Mouse (Mus musculus): ENCODE measurements at regions not wholly inside any gene's neighbourhood (a gene's known extent, or its start where the extent isn't known, plus 50 kb on each side); places are given as distances from the start of the nearest gene placed in this dataset.
"Not testable (repeated sequence)": the region's sequence is repeated elsewhere in the genome, so short reads cannot be mapped to it uniquely, and the experiment has no call there.

DNA sequence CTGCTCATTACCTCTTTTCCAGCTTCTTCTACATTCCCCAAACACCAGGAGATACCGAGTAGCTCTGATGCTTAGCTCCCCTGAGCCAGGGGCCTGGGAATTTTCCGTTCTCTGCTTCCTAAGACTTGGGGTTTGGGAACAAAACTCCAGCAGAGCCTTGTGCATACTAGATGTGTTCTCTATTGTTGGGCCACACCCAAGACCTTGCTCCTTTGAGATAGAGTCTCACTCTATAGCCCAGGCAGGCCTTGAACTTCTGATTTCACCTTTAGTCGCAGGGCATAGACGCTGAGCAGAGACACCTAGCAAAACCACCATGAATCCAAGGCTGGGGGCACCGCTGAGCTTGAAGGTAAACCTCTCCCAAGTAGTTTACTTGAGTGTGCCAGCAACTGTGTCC is 126.5 kb upstream of the A430005L14Rik start:
- DNase-seq, result no peak

DNA sequence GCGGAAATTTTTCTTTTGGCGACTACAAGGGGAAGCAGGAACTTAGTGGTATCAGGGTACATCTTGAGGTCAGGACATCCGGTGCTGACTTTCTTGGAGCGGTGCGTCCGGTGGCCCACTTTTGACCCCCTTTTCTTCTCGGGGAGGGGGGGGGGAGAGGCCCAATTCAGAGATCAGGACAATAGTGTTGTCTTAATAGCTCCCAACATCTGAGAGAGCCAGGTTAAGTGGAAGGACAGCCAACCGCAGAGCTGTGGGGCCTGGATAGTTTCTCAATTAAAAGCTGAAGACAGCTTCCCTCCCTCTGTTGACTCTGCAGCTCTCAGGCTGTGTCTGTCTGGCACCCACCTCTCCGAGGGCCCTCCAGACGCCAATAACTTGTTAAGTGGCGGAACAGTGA is 125.8 kb upstream of the A430005L14Rik start:
- not testable (repeated sequence) for DNase-seq

DNA sequence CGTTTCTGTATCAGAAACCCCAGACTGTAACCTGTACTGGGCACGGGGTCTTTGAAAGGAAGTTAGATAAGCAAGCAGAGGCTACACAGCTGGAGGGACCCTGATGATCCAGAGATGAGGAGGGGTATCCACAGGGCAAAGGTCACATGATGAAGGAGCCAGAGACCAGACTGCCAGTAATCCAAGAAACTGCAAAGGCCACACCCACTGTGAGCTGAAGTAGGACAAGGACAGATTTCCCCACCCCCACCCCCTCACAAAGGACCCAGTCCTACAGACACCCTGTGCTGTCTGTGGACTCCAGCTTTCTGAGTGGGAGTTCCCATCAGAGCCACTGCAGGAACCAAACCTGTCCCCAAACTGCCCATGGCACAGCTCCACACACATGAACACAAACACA is 124.9 kb upstream of the A430005L14Rik start:
- DNase-seq, result no peak

DNA sequence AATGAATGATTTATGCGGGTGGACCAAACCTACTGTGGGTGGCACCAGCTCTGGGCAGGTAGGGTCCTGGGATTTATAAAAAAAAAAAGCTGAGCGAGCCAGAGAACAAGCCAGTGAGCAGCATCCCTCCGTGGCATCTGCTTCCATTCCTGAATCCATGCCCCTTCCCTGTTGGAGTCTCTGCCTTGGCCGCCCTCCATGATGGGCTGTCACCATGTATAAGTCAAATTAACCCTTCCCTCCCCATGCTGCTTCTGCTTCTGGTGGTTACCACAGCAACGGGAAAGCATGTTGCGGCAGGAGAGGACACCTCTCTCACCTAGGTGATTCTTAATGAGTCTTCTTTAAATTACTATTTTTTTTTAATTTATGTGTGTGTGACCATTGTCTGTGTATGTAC is 112.3 kb upstream of the A430005L14Rik start:
- DNase-seq, result no peak

DNA sequence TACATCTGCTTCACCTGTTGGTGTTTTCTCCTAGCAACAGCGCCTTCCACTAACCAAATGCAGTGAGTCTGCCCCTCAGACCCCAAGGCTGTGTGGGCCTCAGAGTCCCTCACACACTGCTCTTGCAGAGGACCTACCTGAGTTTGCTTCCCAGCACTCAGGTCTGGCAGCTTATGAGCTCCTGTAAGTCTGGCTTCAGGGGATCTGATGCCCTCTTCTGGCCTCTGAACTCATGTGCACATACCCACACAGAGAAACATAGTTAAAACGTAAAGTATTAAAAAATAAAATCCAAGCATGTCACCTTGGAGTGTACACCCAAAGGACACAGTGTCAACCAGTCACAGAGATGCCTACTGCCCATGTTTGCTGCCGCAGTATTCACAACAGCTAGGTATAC is 108.8 kb upstream of the A430005L14Rik start:
- DNase-seq, result no peak

DNA sequence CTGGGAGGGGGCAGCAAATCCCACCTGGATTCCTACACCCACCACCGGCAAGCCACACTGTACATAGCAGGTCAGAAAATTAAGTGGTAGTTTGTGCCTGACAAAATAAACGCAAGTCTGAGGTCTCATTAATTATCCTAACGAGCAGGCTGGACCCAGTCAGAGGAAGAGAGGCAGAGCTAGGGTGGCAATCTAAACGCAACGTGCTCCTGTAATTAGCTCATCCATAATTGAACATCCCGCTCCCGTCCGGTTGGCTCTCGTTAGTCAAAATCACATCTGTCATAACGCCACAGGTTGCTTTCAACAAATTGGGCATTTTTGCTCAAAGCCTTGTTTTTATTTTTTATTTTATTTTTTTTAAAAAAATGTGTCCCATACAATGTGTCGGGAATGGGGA is 106.9 kb upstream of the A430005L14Rik start:
- no peak for DNase-seq

DNA sequence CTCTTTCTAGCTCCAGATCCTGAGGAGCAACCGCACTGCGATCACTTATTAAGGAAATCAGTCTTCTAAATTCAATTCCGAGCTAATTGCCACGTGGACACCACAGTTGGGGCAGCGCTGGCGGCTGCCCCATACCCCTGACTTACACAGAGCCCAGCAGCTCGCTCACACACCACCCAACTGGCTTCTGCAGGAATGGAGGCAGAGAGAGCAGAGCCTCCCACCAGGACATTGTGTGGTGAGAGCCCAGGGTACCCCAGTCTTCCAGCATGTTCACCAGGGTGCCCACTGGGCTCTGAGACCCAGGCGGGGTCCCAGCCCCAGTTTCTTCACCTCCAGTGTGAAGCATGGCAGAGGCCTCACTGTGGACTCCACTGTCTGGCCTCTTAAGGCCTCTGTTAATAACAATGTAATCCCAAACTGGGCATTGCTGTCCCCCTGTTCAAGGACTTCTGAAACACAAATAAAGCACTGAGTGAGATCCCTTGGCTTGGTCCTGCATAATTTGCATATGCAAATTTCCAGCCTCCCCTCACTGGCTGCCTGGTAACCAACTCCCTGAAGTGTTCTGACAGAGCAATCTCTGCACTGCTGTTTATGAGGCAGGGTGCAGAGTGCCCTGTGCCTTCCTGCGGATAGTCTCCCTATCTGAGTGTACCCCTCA is 102.8 kb upstream of the A430005L14Rik start:
- DNase-seq, result no peak

DNA sequence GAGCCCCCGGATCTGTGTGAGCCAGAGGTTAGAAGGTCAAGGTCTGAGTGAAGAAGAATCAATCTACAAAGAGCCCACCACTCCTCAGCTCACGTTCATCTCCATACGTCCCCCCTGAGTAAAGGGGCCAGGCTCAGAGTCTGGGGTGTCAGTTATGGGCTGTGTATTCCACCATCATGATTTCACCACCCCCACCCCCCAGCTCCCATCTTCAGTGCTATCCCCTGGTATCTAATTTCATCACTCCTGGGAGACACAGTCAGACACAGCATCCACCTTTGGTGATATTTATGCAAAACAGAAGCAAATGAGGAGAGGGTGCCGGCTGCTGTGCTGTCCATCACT is 102.3 kb upstream of the A430005L14Rik start:
- DNase-seq, result no peak

DNA sequence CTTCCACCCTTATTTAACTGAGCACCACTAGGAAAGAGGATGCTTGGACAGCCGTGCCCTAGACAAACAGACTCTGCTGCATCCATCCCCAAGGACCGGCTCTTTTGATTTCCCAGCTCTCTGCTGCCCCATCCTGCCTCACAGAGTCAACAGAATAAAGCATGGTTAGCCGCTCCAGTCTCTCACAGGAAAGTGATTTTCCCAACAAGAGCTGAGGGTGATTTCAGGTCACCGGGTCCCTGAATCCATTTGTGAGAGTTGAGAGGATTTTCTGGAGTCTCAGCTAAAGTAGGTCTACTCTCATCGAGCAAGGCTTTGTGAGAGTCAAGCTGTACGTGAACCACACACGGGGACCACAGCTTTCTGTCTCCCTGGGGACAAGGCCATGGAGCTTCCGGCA is 95.6 kb upstream of the A430005L14Rik start:
- no peak for DNase-seq

DNA sequence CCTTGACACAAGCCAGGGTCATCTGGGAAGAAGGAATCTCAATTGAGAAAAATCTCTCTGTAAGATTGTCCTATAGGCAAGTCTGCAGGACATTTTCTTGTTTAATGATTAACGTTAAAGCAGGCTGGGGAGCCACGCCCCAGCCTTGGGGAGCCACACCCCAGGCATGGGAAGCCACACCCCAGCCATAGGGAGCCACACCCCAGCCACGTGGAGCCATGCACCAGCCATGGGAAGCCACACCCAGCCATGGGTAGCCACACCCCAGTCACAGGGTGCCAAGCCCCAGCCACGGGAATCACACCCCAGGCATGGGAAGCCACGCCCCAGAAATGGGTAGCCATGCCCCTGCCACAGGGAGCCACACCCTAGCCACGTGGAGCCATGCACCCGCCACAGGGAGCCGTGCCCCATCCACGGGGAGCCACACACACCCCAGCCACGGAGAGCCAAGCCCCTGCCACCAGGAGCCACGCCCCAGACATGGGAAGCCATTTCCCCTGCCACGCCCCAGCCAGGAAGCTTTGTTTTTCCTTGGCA is 94.8 kb upstream of the A430005L14Rik start:
- no peak for DNase-seq

DNA sequence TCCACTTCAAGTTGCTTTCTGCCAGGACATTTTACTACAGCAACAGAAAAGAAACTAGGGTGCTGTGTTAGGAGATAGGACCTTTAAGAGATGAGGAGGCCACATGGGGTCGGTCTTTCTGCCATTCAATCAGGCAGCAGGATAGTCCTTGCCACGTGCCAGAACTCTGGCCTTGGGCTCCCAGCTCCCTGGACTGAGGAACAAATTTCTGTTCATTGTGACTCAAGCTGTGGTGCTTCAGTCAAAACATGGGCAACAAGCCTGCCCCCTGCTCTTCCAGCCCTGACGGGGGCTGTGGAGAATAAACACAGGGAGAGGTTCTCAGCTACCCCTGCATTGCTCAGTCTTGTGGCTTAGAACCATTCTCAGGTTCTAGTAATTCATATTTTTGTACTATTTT is 84.7 kb upstream of the A430005L14Rik start:
- DNase-seq, result no peak

DNA sequence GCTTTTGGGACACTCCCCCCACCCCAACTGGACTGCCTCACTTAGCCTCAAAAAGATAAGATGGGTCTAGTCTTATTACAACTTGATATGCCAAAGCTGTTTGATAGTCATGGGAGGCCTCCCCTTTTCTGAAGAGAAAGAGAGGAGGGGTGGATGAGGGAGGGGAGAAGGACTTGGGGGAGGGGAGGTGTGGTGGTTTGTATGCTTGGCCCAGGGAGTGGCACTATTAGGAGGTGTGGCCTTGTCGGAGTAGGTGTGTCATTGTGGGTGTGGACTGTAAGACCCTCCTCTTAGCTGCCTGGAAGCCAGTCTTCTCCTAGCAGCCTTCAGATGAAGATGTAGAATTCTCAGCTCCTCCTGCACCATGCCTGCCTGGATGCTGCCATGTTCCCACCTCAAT is 82.0 kb upstream of the A430005L14Rik start:
- DNase-seq, result not testable (repeated sequence)

DNA sequence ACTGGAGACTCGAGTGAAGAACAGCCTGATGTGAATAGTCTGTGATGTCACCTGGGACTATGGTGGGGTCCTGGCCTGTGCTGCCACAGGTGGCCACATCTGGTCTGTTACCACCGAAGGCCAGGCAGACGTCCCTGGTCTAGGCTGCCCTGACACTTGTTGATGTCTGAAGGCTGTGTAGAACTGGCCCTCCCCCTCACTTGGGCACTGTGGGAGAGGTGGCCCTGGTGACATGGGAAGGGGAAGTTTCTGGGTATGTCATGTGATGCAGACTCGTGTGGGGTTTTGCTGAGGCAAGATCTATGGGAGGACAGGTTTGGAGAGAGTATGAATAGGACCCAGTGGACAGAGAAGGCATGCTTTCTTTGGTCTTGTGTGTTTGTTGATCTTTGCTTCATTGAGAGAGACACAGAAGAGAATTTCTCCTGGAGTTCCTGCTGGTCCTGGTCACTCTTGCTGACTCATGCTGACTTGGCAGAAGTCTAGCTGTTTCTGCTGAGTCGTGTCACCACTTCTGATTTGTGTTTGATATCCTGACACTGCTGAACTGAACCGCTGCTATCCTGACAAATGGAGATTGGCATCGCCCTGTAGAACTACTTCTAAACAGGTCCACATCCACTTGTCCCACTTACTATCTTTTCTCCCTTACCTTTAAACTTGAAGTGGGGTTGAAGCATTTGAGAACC is 79.9 kb upstream of the A430005L14Rik start:
- DNase-seq, result no peak

DNA sequence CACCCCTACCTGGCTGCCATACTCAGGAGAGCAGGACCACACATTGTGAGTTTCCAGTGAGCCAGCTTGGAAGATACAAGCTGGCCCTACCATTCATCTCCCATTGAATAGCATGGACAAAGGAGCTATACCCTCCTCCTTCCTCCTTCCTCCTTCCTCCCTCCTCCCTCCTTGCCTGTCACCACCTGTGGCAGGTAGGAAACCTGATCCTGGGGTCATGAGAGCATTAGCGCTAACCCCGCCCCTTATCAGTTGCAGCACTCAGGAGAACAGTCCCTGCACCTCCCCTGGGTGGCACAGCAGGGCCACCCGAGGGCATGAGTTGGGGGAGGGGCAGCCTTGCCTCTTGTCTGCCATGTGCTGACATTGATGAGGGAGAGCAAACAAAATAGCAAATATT is 74.0 kb upstream of the A430005L14Rik start:
- no peak for DNase-seq

DNA sequence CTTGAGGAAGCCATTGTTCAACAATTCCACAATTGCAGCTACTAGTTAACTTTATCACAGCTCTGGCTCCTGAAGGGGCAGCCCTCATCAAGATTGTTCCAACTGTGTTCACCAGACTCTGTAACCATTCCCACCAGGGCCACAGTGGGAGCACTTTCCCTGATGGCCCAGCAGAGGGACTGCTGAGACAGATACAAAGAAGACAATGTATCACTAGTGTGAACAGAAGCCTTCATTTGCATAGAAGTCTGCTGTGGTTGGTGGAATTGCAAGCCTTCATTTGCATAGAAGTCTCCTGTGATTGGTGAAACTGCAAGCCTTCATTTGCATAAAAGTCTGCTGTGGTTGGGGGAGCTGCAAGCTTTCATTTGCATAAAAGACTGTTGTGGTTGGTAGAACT is 73.0 kb upstream of the A430005L14Rik start:
- no peak for DNase-seq

DNA sequence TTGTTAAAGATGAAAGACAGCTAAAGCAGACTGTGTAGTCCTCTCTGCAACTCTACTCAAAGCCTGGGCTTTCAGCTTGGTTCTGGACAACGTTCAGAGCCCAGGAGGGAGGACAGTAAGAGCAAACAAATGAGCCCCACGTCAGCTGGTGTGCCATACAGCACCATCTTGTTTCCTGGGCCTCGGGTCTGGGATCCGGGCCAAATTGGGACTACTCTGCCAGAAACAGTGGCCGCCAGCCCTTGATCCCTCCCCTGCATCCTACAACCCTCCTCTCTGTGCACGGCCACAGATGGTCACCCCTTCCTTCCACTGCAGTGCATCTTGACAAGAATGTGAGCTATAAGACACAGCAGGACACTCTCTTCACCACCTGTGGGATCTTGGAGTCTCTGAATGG is 71.2 kb upstream of the A430005L14Rik start:
- DNase-seq, result no peak

DNA sequence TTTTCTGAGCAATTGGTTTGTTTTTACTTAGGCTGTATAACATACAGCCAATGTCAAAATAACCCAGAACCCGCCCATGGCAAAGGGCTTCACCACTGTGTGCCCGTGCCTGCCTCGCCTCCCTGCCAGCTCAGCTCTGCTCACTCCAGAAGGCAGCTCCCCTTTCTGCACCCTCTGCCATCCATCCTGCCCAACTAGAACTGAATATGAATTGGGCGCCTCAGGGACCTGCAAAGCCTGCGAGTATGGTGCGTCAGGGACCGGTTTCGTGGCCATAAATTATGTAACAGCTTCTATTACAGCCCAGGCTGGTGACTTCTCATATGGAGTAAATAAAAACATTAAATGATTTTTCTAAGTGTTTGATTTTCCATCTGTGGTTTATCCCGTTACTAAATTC is 66.9 kb upstream of the A430005L14Rik start:
- DNase-seq, result no peak

DNA sequence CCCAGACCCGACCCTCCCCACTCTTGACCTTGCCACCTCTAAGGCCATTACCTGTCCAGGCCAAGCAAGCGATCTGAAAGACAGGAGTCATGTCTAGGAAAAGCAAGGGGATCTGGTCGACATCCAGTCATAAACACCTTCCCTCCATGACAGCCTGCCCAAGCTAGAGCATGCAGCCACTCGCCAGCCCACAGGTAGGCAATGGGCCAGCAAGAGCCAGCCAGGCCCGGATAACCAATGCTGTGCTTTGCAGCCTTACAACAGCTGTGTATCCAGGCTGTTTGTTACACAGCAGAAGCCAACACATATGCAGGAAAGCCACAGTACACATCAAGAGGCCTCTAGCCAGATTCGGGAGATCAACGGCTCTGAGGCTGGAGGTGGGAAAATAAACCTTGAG is 57.3 kb upstream of the A430005L14Rik start:
- no peak for DNase-seq

DNA sequence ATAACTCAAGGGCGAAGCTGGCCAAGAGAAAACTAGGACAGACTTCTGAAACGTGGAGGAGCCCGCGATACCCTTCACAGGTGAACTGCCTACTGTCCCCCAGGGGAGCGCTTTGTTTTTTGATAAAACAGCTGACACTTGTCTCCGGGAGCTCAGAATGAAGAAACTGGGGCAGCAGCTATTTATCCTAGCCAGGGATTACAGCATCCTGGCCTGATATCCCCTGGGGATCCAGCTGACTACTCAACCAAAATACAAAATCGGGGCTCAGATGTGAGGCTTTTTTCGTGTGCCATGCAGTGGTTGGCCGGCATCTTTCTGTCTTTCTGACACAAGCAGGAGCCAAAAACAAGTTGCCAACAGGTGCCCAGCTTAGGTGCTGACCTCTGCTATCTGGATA is 52.0 kb upstream of the A430005L14Rik start:
- no peak for DNase-seq

DNA sequence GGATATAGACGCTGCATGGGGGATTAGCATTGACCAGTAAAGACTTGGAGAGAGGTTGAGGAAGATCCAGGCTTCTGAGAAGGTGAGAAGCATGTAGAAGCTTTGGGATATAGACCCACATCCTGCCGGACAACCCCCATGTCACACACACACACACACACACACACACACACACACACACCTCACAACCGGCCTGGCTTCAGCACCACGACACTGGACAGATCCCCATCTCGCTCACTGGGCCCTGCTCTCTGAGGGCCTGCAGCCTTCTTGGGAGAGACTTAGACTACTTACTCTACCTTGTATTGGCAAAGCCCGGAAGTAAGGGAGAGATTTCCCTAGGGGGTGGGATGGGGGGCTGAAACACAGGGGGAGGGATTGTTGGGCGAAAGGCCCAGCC is 51.5 kb upstream of the A430005L14Rik start:
- no peak for DNase-seq
